Mouse (Mus musculus) hindbrain, embryonic 15.5 days (tissue): ENCODE measurements around the gene Klhl29. TPM values are rescaled to one million over a fixed set of nuclear protein-coding genes. Genes with fewer than 3 reads are reported as not detected.
A peak's percentile ranks its signal among the peaks of the same experiment; 100 is the strongest.

ENCODE experiments used
- ATAC-seq: fragments of 200-750 bp; cut with Nextera tagmentation; 2 replicates; pipeline ENCODE4 v1.8.0; 2017; ENCODE audit warnings: low read depth, moderate number of reproducible peaks, moderate TSS enrichment; ENCODE audit not compliant: low FRiP score
- H3K27ac ChIP-seq: fragments of 300-500 bp; sonication (generic); replicated peaks from 2 replicates; pipeline ENCODE4 v1.5.1; 2015; ENCODE audit warnings: mild to moderate bottlenecking, inconsistent platforms
- H3K27me3 ChIP-seq: fragments of 300-500 bp; sonication (generic); 2 replicates; pipeline ENCODE4 v1.6.1; 2015; ENCODE audit warnings: control low read depth, inconsistent platforms
- H3K36me3 ChIP-seq: fragments of 300-500 bp; sonication (generic); 2 replicates; pipeline ENCODE4 v1.6.1; 2015; ENCODE audit warnings: control low read depth, inconsistent platforms
- H3K4me1 ChIP-seq: fragments of 300-500 bp; sonication (generic); replicated peaks from 2 replicates; pipeline ENCODE4 v1.6.1; 2015; ENCODE audit warnings: control low read depth, inconsistent platforms
- H3K4me2 ChIP-seq: fragments of 300-500 bp; sonication (generic); 2 replicates; pipeline ENCODE4 v1.6.1; 2015; ENCODE audit warnings: moderate library complexity, mild to moderate bottlenecking, inconsistent platforms
- H3K4me3 ChIP-seq: fragments of 300-500 bp; sonication (generic); 2 replicates; pipeline ENCODE4 v1.5.1; 2015; ENCODE audit warnings: mild to moderate bottlenecking, inconsistent platforms
- H3K9ac ChIP-seq: fragments of 300-500 bp; sonication (generic); 2 replicates; pipeline ENCODE4 v1.6.1; 2015; ENCODE audit warnings: inconsistent platforms
- H3K9me3 ChIP-seq: fragments of 300-500 bp; sonication (generic); 2 replicates; pipeline ENCODE4 v1.6.1; 2016; ENCODE audit warnings: control low read depth, inconsistent platforms
- WGBS: fragments of 180-500 bp; shearing (Covaris S2); methylation state at CpG from one replicate; pipeline ENCODE4 v1.1.7; 2015; 5-methylcytosine and 5-hydroxymethylcytosine counted together
- polyA plus RNA-seq: library from polyadenylated mRNA; unstranded; fragments of >200 nt; fragmentation: Nextera tagmentation; extraction: Ambion mirVana; gene quantifications from 2 replicates; pipeline ENCODE4 v1.2.1, GENCODE M21; 2015

The Klhl29 gene
- polyA plus RNA-seq, 1 experiment from 2014 or later, result 4.8 TPM

GRCm38 (mm10) chr12:5261476-5261875 lies 114.0 kb downstream of the Klhl29 start:
- Histone ChIP-seq H3K9ac (no peak overlapping the region), H3K4me2 (no peak overlapping the region), H3K4me3 (no peak overlapping the region), H3K4me1 (peaks cover 6% of the 10 kb centered on the region), H3K9me3 (no peaks in the 10 kb centered on the region), H3K36me3 (no peaks in the 10 kb centered on the region), H3K27me3 (no peaks in the 10 kb centered on the region), H3K27ac (no peak overlapping the region)
- no peak for ATAC-seq
- WGBS, result 57% methylated on average over 4 of the region's 4 CpGs

GRCm38 (mm10) chr12:5258779-5259178 lies 116.7 kb downstream of the Klhl29 start:
- WGBS, result 90% methylated on average over 3 of the region's 3 CpGs
- H3K9ac ChIP-seq, result no peak overlapping the region
- H3K4me2 ChIP-seq, result no peak overlapping the region
- H3K27me3 ChIP-seq, result no peaks in the 10 kb centered on the region
- no peak overlapping the region for H3K27ac ChIP-seq
- no peaks in the 10 kb centered on the region for H3K9me3 ChIP-seq
- no peak overlapping the region for H3K4me3 ChIP-seq
- H3K36me3 ChIP-seq, result no peaks in the 10 kb centered on the region
- no peak for ATAC-seq
- H3K4me1 ChIP-seq, result peaks cover 29% of the 10 kb centered on the region

GRCm38 (mm10) chr12:5257174-5257573 lies 118.3 kb downstream of the Klhl29 start:
- H3K4me2 ChIP-seq, result no peak overlapping the region
- no peaks in the 10 kb centered on the region for H3K36me3 ChIP-seq
- no peak overlapping the region for H3K4me3 ChIP-seq
- 75% methylated on average over 4 of the region's 4 CpGs for WGBS
- peaks cover 41% of the 10 kb centered on the region for H3K4me1 ChIP-seq
- no peaks in the 10 kb centered on the region for H3K9me3 ChIP-seq
- H3K27me3 ChIP-seq, result no peaks in the 10 kb centered on the region
- H3K27ac ChIP-seq, result no peak overlapping the region
- no peak overlapping the region for H3K9ac ChIP-seq
- ATAC-seq, result no peak

DNA sequence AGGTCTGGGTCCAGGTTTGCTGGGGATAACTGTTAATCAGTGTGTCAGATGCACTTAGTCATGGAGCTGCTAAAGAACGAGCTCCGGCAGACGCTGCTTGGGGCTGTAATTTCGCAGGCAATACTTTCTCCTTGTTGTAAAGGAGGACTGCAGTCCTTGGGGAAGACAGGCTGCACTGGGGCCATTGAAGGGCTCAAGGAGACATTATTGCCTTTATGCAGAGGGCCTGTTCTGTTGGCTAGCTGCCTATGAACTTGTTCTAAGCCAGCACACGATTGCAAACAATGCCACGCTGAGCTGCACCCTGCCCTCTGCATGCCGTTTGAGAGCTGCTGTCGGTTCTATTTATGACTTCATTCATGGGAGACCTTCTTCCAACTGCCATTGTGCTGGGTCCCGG lies 120.4 kb downstream of the Klhl29 start:
- 10% methylated on average over 9 of the region's 9 CpGs for WGBS
- Histone ChIP-seq H3K27ac (no peak overlapping the region), H3K27me3 (no peaks in the 10 kb centered on the region)

GRCm38 (mm10) chr12:5254246-5254982 lies 121.1 kb downstream of the Klhl29 start:
- Histone ChIP-seq H3K27me3 (no peaks in the 10 kb centered on the region), H3K4me3 (no peak overlapping the region), H3K27ac (peak overlapping the region; percentile 72; the same call in 1 of the 2 replicates), H3K9ac (no peak overlapping the region), H3K9me3 (no peaks in the 10 kb centered on the region), H3K36me3 (no peaks in the 10 kb centered on the region), H3K4me2 (no peak overlapping the region), H3K4me1 (peaks cover 36% of the 10 kb centered on the region)
- no peak for ATAC-seq
- 87% methylated on average over 4 of the region's 4 CpGs for WGBS

More for the DNA sequence above, 120.4 kb downstream of the Klhl29 start:
- ATAC-seq, result no peak
- no peak overlapping the region for H3K4me3 ChIP-seq
- no peak overlapping the region for H3K4me2 ChIP-seq
- H3K36me3 ChIP-seq, result no peaks in the 10 kb centered on the region
- H3K9me3 ChIP-seq, result no peaks in the 10 kb centered on the region
- peaks cover 36% of the 10 kb centered on the region for H3K4me1 ChIP-seq
- no peak overlapping the region for H3K9ac ChIP-seq

DNA sequence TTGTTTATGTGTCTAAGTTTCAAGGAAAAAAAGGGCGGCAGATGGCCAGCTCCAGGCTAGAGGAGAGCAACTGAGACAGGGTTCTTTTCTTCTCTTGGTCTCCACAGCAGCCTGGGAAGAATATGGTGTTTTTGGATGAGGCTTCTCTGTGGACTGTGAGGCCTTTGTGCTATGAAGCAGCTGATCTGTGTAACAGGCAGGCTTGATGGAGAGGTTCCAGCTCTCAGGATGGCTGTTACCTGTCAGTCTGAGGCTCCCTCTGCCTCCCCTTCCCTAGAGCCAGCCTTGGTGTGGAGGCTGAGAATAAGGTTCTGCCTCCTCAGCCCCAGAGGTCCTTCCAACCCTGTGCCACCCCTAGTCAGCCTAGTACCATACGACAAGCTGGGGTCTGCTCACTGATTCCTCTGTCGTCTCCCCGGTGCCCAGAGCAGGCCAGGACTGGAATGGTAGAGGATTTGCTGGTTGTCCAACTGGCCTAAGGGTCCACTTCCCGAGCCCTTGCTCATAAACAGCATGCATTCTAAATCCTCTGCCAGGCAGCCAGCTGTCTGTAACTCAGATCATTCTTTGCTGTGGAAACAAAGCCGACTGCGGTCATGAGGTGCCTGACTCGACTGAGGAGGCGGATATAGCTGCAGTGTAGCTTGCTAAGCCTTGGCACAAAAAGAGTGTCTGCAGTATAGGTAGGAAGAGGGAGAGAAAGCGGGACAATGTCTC lies 122.0 kb downstream of the Klhl29 start:
- WGBS, result 49% methylated on average over 10 of the region's 10 CpGs
- Histone ChIP-seq H3K4me2 (no peak overlapping the region), H3K4me1 (peaks cover 36% of the 10 kb centered on the region), H3K9ac (no peak overlapping the region), H3K4me3 (no peak overlapping the region), H3K9me3 (no peaks in the 10 kb centered on the region), H3K27ac (peak overlapping the region; percentile 72), H3K27me3 (no peaks in the 10 kb centered on the region), H3K36me3 (no peaks in the 10 kb centered on the region)
- peak; percentile 66 for ATAC-seq

DNA sequence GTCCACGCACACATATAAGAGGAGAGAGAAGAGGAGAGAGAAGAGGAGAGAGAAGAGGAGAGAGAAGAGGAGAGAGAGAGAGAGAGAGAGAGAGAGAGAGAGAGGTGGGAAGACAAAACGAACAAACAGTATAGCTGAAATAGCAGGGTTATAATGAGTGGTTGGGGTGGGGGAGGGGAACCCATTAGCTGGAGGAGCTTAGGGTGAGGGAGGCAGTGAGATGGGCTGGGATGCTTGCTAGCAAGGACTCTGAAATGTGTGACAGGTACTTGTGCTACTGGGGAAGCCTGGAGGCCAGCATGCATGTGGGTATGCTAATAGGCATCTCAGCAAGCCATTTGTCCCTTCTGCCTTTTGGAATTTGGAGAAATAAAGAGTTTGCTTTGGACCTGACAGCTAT lies 122.9 kb downstream of the Klhl29 start:
- 67% methylated on average over 2 of the region's 2 CpGs for WGBS
- Histone ChIP-seq H3K27ac (peak overlapping the region; percentile 72; the same call in 1 of the 2 replicates), H3K9me3 (no peaks in the 10 kb centered on the region), H3K9ac (no peak overlapping the region), H3K27me3 (no peaks in the 10 kb centered on the region), H3K36me3 (no peaks in the 10 kb centered on the region), H3K4me2 (no peak overlapping the region), H3K4me3 (no peak overlapping the region), H3K4me1 (peaks cover 41% of the 10 kb centered on the region)
- ATAC-seq, result no peak

- no peak for ATAC-seq
- Histone ChIP-seq H3K4me1 (peaks cover 53% of the 10 kb centered on the region), H3K4me3 (no peak overlapping the region), H3K27me3 (no peaks in the 10 kb centered on the region), H3K4me2 (no peak overlapping the region), H3K9me3 (no peaks in the 10 kb centered on the region), H3K27ac (no peak overlapping the region), H3K36me3 (no peaks in the 10 kb centered on the region), H3K9ac (no peak overlapping the region)
- WGBS, result 32% methylated on average over 7 of the region's 7 CpGs
These were observed 125.4 kb downstream of the Klhl29 start for GRCm38 (mm10) chr12:5250042-5250441.

- WGBS, result 89% methylated on average over 13 of the region's 13 CpGs
- no peak overlapping the region for H3K4me2 ChIP-seq
- no peak for ATAC-seq
- H3K36me3 ChIP-seq, result no peaks in the 10 kb centered on the region
- H3K27ac ChIP-seq, result no peak overlapping the region
- peaks cover 52% of the 10 kb centered on the region for H3K4me1 ChIP-seq
- no peak overlapping the region for H3K4me3 ChIP-seq
- no peaks in the 10 kb centered on the region for H3K27me3 ChIP-seq
- H3K9me3 ChIP-seq, result no peaks in the 10 kb centered on the region
- H3K9ac ChIP-seq, result no peak overlapping the region
These were observed 126.4 kb downstream of the Klhl29 start for GRCm38 (mm10) chr12:5249068-5249467.

DNA sequence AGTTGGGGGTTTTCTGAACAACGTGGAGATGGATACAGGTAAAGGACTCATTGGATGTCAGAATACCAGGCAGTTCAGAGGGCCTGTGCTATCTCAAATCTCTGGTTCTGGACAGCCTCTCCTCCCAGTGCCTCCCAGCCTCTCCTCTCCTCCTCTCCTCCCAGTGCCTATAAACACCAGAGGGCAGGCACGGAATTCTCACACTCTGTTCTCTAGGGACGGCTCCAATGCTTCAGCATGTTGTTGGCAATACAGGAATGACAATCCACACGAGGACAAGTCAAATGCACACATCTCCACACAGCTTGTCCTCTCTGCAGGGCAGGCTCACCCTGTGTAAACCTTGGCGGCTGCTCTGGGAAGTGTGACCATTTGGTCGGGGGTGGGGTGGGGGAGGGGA lies 128.0 kb downstream of the Klhl29 start:
- no peak overlapping the region for H3K9ac ChIP-seq
- H3K27me3 ChIP-seq, result no peaks in the 10 kb centered on the region
- H3K36me3 ChIP-seq, result no peaks in the 10 kb centered on the region
- 44% methylated on average over 6 of the region's 6 CpGs for WGBS
- H3K9me3 ChIP-seq, result no peaks in the 10 kb centered on the region
- H3K27ac ChIP-seq, result peak overlapping the region; percentile 18; the same call in 1 of the 2 replicates
- H3K4me1 ChIP-seq, result peaks cover 41% of the 10 kb centered on the region
- ATAC-seq, result no peak
- no peak overlapping the region for H3K4me2 ChIP-seq
- no peak overlapping the region for H3K4me3 ChIP-seq

DNA sequence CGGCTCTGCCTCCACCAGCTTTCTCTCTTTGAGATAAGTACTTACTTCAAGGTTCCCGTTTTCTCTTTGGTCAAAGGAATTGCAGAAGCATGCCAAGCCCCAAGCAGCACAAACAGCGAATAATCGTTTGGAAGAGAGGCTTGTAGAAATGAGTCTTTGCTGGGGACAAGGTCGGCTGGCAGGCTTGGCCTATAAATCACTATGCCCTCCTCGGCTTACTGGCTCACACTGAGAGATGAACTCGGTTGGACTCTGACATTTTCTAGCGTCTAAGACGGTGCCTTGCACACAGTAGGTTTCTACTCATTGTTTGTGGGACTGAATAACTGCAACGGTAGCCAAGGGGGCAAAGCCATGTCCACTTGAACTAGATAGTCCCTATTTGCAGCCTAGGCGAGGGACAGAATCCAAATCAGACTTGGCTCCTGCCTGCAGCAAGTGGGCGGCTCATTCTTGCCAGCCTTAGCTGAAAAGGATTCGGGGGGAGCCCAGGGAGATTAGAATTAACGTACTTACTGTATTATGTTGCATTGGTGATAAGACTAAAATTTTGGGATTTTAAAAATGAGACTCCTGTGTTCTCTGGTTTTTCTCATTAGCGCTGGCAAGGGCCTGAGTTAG lies 128.7 kb downstream of the Klhl29 start:
- 56% methylated on average over 15 of the region's 15 CpGs for WGBS
- H3K4me1 ChIP-seq, result peaks cover 44% of the 10 kb centered on the region
- no peaks in the 10 kb centered on the region for H3K9me3 ChIP-seq
- no peak overlapping the region for H3K9ac ChIP-seq
- H3K27me3 ChIP-seq, result no peaks in the 10 kb centered on the region
- H3K4me3 ChIP-seq, result no peak overlapping the region
- no peaks in the 10 kb centered on the region for H3K36me3 ChIP-seq
- peak overlapping the region; percentile 18 for H3K27ac ChIP-seq
- no peak for ATAC-seq
- H3K4me2 ChIP-seq, result no peak overlapping the region

DNA sequence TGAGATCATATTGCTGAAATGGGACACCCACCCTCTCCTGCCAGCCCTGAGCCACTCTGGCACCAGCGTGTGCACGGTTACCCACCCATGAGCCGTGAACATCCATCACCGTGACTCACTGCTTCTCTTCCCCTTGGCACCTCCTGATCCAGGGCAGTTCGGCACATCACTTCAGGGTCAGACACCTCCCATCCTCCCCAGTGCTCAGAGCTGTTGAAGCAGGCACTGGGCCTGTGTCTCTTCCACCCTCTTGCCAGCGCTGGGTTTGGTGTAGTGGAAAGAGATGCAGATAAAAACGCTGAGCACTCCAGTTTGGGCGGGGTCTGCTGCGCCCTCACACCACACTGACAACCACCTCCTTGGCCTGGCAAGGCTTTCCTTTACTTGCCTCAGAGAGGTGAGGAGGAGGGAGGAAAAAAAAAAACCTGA lies 129.3 kb downstream of the Klhl29 start:
- Histone ChIP-seq H3K4me1 (peaks cover 44% of the 10 kb centered on the region), H3K27me3 (no peaks in the 10 kb centered on the region), H3K9me3 (no peaks in the 10 kb centered on the region), H3K27ac (peak overlapping the region; percentile 18; the same call in 1 of the 2 replicates), H3K9ac (no peak overlapping the region), H3K36me3 (no peaks in the 10 kb centered on the region), H3K4me3 (no peak overlapping the region), H3K4me2 (no peak overlapping the region)
- 74% methylated on average over 9 of the region's 9 CpGs for WGBS
- peak; percentile 17; the same call in 1 of the 2 replicates for ATAC-seq
